Mouse (Mus musculus): ENCODE measurements at regions not wholly inside any gene's neighbourhood (a gene's known extent, or its start where the extent isn't known, plus 50 kb on each side); places are given as distances from the start of the nearest gene placed in this dataset.

DNA sequence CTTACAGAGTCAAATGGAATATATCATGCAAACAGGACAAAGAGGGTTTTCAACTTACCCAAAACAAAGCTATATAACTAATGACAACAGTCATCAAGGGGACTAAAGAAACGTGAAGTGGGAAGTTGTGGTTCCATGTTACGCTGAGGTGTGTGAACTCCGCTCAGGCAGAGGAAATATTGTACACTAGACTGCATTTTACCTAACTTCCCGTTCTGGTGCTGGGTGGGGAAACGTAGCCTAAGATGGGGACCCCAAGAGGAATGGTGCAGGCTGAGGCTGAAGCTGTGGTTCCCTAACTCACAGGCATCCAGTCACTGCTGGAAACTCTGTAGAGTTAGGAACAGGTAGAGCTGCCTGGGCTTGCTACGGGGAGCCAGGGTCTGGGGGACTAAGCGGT, 59.3 kb upstream of the Dnah5 start:
- DNase-seq (no peak), ATAC-seq (no peak)
- no peaks in the 10 kb centered on the region for H3K36me3 ChIP-seq (ENCODE audit: insufficient read depth)
- no peaks in the 10 kb centered on the region for H3K4me1 ChIP-seq (ENCODE audit: insufficient read depth)
- H3K4me3 ChIP-seq (ENCODE audit: low read depth, low read length): no peak overlapping the region
- H3K27me3 ChIP-seq (ENCODE audit: insufficient read depth, low read length): no peaks in the 10 kb centered on the region
- H3K4me2 ChIP-seq (ENCODE audit: low read depth): no peak overlapping the region
- no peak overlapping the region for H3K27ac ChIP-seq (ENCODE audit: low read depth, low read length)
- no peak for TF ChIP-seq CTCF (IDR thresholded peaks at IDR 0.05; ENCODE audit: low read depth)
- H3K9ac ChIP-seq: no peak overlapping the region
- no peaks in the 10 kb centered on the region for H3K9me3 ChIP-seq (ENCODE audit: low read length)
- WGBS: 90% methylated on average over 7 of the region's 7 CpGs

DNA sequence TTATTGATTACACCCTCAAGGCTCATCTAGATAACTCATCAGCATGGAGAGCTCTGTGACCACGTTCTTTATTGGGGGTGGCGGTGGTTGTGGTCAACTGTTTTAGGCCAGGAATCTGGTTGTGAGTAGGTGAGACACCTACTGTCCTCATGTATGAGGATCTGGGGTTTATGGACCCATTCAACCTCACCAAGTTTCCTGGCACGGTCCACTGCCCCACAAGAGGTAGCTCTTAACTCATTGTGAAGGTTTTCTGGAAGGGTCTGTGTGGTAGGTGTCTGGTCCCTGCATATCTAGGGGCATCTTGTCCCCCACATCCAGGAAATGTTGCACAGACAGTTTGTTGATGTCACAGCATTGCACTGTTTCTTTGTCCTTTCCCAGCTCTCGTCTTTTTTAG, 58.7 kb upstream of the Dnah5 start:
- TF ChIP-seq CTCF (IDR thresholded peaks at IDR 0.05; ENCODE audit: low read depth): no peak
- H3K27me3 ChIP-seq (ENCODE audit: insufficient read depth, low read length): no peaks in the 10 kb centered on the region
- no peaks in the 10 kb centered on the region for H3K9me3 ChIP-seq (ENCODE audit: low read length)
- H3K9ac ChIP-seq: no peak overlapping the region
- DNase-seq (no peak), ATAC-seq (no peak)
- no peak overlapping the region for H3K4me3 ChIP-seq (ENCODE audit: low read depth, low read length)
- H3K4me1 ChIP-seq (ENCODE audit: insufficient read depth): no peaks in the 10 kb centered on the region
- H3K36me3 ChIP-seq (ENCODE audit: insufficient read depth): no peaks in the 10 kb centered on the region
- 93% methylated on average over 4 of the region's 4 CpGs for WGBS
- no peak overlapping the region for H3K27ac ChIP-seq (ENCODE audit: low read depth, low read length)
- no peak overlapping the region for H3K4me2 ChIP-seq (ENCODE audit: low read depth)

DNA sequence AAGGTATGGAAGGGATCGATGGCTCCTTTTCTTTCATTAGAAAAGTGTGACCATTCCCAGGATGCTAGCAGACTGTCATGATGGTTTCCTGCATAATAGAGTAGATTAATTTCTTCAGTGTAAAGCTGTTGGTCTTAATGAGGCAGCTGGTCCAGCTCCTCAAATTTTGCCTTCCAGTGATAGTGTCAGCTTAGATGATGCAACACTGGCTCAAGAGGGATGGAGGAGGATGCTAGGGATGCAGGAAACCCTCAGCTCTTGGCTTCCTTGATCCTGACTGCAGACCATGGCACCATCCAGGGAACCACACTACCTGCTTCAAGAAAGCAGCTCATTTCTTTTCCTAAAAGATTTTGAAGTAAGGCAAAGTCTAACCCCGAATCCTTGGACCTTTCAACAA, 51.9 kb upstream of the Dnah5 start:
- H3K27me3 ChIP-seq (ENCODE audit: insufficient read depth, low read length): no peaks in the 10 kb centered on the region
- no peaks in the 10 kb centered on the region for H3K9me3 ChIP-seq (ENCODE audit: low read length)
- no peak for TF ChIP-seq CTCF (IDR thresholded peaks at IDR 0.05; ENCODE audit: low read depth)
- DNase-seq: no peak
- ATAC-seq: no peak
- no peaks in the 10 kb centered on the region for H3K36me3 ChIP-seq (ENCODE audit: insufficient read depth)
- no peak overlapping the region for H3K9ac ChIP-seq
- H3K27ac ChIP-seq (ENCODE audit: low read depth, low read length): no peak overlapping the region
- H3K4me3 ChIP-seq (ENCODE audit: low read depth, low read length): no peak overlapping the region
- 82% methylated on average over 2 of the region's 2 CpGs for WGBS
- peaks cover 8% of the 10 kb centered on the region; the same call in 1 of the 2 replicates for H3K4me1 ChIP-seq (ENCODE audit: insufficient read depth)
- no peak overlapping the region for H3K4me2 ChIP-seq (ENCODE audit: low read depth)

Measured in forebrain, postnatal 0 days (tissue).